Mouse (Mus musculus): ENCODE results near the gene Hhipl1. TPM values are rescaled to one million over a fixed set of nuclear protein-coding genes. Genes with fewer than 3 reads are reported as not detected.

The Hhipl1 gene
- polyA plus RNA-seq (2016; fragmentation: Nextera tagmentation; extraction: Ambion mirVana) = 3.7 and 5.1 TPM in 2 replicates

DNA sequence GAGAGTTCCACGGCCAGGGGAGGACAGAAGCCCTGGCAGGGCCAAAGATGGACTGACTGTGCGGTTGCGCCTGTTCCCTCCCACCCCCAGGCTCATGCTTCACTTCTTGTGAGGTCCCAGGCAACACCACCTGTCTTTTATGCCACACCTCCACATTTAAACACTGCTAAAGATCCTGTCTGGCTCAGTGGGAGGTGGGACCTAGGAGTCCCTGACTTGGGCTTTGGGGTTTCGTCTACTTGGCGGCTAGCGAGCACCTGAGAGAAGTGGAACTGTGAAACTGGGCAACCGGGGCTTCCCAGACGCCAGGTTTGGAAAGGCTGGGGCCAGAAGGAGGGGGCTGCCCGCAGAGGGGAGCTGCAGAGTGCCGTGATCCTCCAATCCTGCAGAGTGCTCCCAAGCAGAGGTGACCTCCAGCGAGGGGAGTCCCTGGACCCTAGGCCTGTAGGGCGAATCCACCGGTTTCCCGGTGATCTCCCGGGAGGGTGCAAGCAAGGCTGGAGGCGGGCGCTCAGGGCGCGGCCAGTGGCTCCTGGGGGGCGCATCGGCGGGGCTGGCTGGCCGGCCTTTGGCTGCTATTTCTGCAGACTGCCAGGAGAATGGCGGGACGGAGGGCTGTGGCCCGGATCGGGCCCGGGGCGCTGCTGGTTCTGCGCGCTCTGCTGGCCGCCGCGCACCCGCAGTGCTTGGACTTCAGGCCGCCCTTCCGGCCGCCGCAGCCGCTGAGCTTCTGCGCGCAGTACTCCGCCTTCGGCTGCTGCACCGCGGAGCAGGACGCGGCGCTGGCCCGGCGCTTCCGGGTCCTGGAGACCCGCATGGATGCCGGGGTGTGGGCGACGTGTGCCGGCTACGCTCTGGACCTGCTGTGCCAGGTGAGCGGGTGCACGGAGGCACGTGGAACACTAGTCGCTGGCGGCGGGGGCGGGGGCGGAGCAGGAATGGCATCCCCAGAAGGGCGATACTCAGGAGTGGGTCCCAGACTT lies at the start of gene Hhipl1:
TSS of gene Hhipl1 (plus strand) at position 459 of the 983 bp plus-strand sequence.
- H3K4me3 ChIP-seq = peak within 1 kb of the TSS; percentile 63
- WGBS = 4% methylated on average over 67 of the region's 67 CpGs
- no peaks in the 10 kb centered on the region for H3K36me3 ChIP-seq
- peak; percentile 74 for DNase-seq (ENCODE audit: low spot score)
- no peaks in the 10 kb centered on the region for H3K9me3 ChIP-seq (replicated peaks)
- peaks cover 48% of the 10 kb centered on the region for H3K27me3 ChIP-seq (ENCODE audit: low read depth, poor library complexity, severe bottlenecking)
- H3K27ac ChIP-seq (replicated peaks) = peak within 1 kb of the TSS; percentile 90
- peaks cover 72% of the 10 kb centered on the region for H3K4me1 ChIP-seq

DNA sequence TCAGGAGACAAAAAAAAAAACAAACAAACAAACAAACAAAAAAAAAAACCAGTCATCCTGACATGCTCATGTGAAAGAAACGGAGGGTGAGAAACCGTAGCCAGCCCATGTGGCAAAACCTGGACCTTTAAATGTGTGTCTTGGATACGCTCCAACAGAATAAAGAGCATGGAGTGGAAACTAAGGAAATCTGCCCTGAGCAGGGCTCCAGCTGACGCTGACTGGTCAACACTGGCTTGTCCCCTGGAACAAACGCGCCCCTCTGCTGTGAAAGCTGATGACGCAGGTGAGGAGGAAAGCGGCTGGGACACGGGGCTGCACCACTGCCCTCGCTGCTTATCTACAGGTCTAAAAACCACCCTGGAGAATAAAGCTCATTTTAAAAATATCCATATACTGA lies 49.3 kb upstream of the Hhipl1 start:
- peaks cover 95% of the 10 kb centered on the region for H3K4me1 ChIP-seq

DNA sequence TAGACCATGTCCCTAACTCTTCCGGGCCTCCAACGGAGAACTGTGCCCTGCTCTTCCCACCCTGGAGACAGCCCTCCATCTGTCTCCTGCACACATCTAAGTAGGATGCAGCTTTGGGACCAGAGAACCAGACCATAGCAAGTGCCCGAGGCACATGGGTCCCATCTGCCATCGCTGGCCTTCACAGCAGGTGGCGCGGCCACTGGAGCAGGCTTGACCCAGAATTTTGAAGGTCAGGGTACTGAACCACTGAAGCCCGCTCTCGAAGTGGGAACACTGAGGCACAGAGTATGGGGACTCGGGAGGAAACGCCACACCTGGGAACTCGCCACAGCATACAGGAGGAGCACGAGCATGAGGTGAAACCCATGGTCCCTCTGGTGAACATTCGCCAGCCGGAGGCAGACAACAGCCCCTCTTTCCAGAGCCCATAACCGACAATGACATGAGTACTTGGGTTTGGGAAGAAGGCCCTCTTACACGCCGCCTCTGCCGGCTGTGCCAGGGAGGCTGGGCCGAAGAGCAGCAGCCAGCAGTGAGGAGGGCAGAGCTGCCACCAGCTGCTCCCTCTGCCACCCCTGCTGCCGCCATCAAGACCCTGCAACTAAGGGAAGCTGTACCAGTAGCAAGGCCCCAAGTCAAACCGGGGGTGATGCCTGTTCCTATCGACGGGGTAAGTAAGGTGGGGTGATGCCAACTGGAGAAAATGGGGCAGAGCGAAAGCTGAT lies 46.6 kb upstream of the Hhipl1 start:
- no peaks in the 10 kb centered on the region for H3K27me3 ChIP-seq (ENCODE audit: low read depth, poor library complexity, severe bottlenecking)
- H3K4me1 ChIP-seq = peaks cover 93% of the 10 kb centered on the region
- DNase-seq (ENCODE audit: low spot score) = no peak
- H3K27ac ChIP-seq (replicated peaks) = peak overlapping the region; percentile 67
- H3K9me3 ChIP-seq (replicated peaks) = no peaks in the 10 kb centered on the region
- no peak overlapping the region for H3K4me3 ChIP-seq
- WGBS = 88% methylated on average over 24 of the region's 24 CpGs
- no peaks in the 10 kb centered on the region; the same call in 1 of the 2 replicates for H3K36me3 ChIP-seq

More for the DNA sequence above, 49.3 kb upstream of the Hhipl1 start:
- Histone ChIP-seq H3K27me3 (ENCODE audit: low read depth, poor library complexity, severe bottlenecking) (no peaks in the 10 kb centered on the region), H3K4me3 (no peak overlapping the region), H3K9me3 (replicated peaks) (no peaks in the 10 kb centered on the region), H3K36me3 (no peaks in the 10 kb centered on the region; the same call in 1 of the 2 replicates), H3K27ac (replicated peaks) (peak overlapping the region; percentile 86; the same call in 1 of the 2 replicates)
- WGBS = 63% methylated on average over 10 of the region's 10 CpGs
- no peak for DNase-seq (ENCODE audit: low spot score)

DNA sequence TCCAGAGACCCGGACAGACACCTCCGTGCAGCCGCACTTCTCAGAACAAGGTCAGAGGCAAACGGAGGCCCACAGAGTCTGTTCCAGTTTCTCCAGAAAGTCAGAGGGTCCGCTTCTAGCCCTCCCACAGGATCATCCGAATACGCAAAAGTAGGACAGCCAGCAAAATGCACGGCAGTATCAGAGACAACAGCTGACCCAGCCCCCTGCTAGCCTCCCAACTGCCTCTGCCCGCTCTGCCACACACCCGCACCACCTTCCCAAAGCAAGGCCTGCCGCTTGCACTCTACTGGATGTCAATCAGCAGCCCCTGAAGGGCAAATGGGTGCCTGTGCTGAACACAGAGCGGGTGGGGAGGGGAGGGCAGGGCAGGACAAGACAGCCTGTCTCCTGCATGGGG lies 45.1 kb upstream of the Hhipl1 start:
- no peaks in the 10 kb centered on the region for H3K9me3 ChIP-seq (replicated peaks)
- H3K4me1 ChIP-seq = peaks cover 93% of the 10 kb centered on the region
- no peak for DNase-seq (ENCODE audit: low spot score)
- WGBS = 91% methylated on average over 12 of the region's 12 CpGs
- H3K36me3 ChIP-seq = no peaks in the 10 kb centered on the region; the same call in 1 of the 2 replicates
- H3K27me3 ChIP-seq (ENCODE audit: low read depth, poor library complexity, severe bottlenecking) = no peaks in the 10 kb centered on the region
- H3K4me3 ChIP-seq = no peak overlapping the region
- H3K27ac ChIP-seq (replicated peaks) = peak overlapping the region; percentile 60

DNA sequence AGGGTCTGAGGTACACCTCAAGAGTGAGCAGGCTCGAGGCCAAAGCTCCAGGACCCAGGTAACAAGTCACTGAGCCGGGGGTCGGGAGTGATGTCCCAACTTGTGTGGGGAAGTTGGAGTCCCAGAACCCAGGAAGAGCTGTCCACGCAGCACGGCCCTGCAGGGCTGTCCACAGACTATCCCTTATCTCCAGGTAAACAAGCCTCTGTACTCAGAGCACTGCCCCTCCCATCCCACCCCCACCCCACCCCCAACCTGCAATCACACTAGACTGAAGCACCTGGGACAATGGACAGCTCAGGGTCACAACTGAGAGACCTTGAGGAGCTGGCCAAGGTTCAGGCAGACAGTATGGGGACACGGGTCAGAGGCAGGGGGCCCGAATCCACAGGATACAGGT lies 41.2 kb upstream of the Hhipl1 start:
- Histone ChIP-seq H3K4me1 (peaks cover 92% of the 10 kb centered on the region), H3K27ac (replicated peaks) (peak overlapping the region; percentile 92), H3K36me3 (peaks cover 23% of the 10 kb centered on the region), H3K27me3 (ENCODE audit: low read depth, poor library complexity, severe bottlenecking) (no peaks in the 10 kb centered on the region), H3K9me3 (replicated peaks) (no peaks in the 10 kb centered on the region), H3K4me3 (0 out of 2 replicates have a peak overlapping the region, but pooled peaks have one; percentile 42)
- no peak for DNase-seq (ENCODE audit: low spot score)
- 76% methylated on average over 7 of the region's 7 CpGs for WGBS

DNA sequence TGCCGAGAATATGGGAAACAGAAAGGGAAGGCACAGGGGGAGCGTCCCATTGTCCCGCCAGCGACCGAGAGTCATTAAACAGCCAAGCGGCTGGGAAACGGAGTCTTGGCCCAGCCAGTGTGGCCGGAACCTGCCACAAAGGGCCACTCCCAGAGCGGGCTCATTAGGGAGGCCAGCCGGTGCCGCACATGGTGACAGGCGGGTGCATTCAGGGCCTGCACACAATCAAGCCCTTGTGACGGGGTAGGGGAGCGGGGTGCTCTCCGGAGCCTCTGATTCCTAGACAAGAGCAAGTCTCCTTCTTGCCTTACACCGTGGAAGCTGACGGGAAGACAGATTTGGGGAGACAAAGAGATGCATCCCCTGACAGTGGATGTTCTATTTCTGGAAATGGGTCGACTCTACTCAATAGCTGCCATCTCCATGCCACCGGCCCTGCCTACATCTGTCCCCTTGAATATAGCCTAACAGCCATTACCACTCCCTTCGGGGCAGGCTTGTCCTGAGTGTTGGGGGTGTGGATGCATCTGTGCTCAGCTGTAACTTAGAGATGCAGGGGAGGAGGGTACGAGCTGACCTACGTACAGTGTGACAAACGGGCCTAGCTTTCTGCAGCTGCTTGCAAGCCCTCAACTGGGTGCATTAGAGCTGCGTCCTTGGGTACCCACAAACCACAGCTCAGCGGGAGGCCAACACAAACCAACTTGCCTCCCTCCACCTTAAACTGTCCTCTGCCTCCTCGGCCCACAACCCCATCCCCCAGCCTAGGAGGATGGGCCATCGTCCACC lies 40.0 kb upstream of the Hhipl1 start:
- H3K27me3 ChIP-seq (ENCODE audit: low read depth, poor library complexity, severe bottlenecking) = no peaks in the 10 kb centered on the region
- H3K36me3 ChIP-seq = peaks cover 29% of the 10 kb centered on the region
- peak overlapping the region; percentile 92 for H3K27ac ChIP-seq (replicated peaks)
- peak; percentile 67 for DNase-seq (ENCODE audit: low spot score)
- peaks cover 94% of the 10 kb centered on the region for H3K4me1 ChIP-seq
- peak overlapping the region; percentile 42 for H3K4me3 ChIP-seq
- 17% methylated on average over 27 of the region's 27 CpGs for WGBS
- no peaks in the 10 kb centered on the region for H3K9me3 ChIP-seq (replicated peaks)

DNA sequence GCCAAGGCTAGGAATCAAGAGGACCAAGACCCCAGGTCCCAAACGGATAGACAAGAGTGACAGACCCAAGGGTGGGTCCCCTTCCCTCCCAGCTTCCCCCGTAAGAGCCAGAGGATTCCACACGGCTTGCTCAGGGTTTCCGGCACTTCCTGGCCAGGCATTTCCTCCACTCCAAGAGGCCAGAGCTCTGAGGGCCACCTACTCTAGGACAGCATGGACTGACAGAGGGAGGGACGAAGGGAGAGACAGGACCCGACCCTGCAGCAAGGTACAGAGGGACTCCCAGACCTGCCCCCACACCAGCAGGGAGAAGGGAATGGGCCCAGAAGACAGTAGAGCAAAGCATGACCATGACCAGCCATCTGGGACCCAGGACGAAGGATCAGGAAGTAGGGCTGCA lies 38.4 kb upstream of the Hhipl1 start:
- H3K9me3 ChIP-seq (replicated peaks) = no peaks in the 10 kb centered on the region
- H3K27ac ChIP-seq (replicated peaks) = peak overlapping the region; percentile 92
- peaks cover 95% of the 10 kb centered on the region for H3K4me1 ChIP-seq
- H3K4me3 ChIP-seq = peak overlapping the region; percentile 16; the same call in 1 of the 2 replicates
- H3K36me3 ChIP-seq = peaks cover 38% of the 10 kb centered on the region
- 79% methylated on average over 7 of the region's 7 CpGs for WGBS
- DNase-seq (ENCODE audit: low spot score) = no peak
- no peaks in the 10 kb centered on the region for H3K27me3 ChIP-seq (ENCODE audit: low read depth, poor library complexity, severe bottlenecking)

DNA sequence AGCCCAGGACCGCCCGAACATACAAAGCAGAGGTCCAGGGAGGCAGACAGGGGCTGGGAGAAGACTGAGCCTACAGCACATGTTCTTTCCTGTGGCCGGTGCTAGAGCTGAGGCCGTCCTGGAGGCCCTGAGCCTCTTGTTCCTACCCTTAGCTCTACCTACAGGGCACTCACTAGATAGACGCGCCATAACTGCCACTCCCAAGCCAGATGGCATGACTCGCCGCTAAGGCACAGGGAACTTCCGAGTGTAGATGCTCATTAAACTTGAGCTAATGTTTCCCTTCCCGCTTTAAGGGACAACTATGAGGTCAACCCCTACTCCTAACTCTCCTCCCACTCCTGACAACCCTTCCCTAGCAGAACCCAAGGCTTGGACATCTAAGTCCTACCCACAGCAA lies 37.1 kb upstream of the Hhipl1 start:
- DNase-seq (ENCODE audit: low spot score) = no peak
- peaks cover 96% of the 10 kb centered on the region for H3K4me1 ChIP-seq
- no peak overlapping the region for H3K27ac ChIP-seq (replicated peaks)
- WGBS = 95% methylated on average over 10 of the region's 10 CpGs
- H3K36me3 ChIP-seq = peaks cover 38% of the 10 kb centered on the region
- H3K27me3 ChIP-seq (ENCODE audit: low read depth, poor library complexity, severe bottlenecking) = no peaks in the 10 kb centered on the region
- H3K4me3 ChIP-seq = no peak overlapping the region
- H3K9me3 ChIP-seq (replicated peaks) = no peaks in the 10 kb centered on the region

DNA sequence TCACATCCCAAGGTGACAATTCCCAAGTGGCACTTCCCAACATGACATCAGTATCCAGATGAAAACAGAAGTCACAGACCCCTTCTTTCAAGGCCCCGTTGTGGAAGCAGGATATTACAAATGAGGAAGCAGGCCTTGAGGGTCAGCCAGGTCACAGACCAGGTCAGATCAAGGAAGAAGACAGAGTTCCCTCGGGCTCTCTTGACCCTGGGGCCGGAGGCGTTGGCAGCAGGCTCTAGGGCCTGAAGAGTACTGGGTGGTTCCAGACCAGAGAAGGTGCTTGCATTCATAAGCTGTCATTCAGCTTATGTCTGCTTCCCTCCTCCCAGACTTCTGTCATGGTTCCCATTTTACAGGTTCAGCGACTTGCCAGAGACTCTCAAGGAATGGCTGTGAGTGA lies 36.4 kb upstream of the Hhipl1 start:
- Histone ChIP-seq H3K27ac (replicated peaks) (no peak overlapping the region), H3K36me3 (peaks cover 38% of the 10 kb centered on the region), H3K4me1 (peaks cover 96% of the 10 kb centered on the region), H3K4me3 (no peak overlapping the region), H3K9me3 (replicated peaks) (no peaks in the 10 kb centered on the region), H3K27me3 (ENCODE audit: low read depth, poor library complexity, severe bottlenecking) (no peaks in the 10 kb centered on the region)
- DNase-seq (ENCODE audit: low spot score) = no peak
- WGBS = 75% methylated on average over 5 of the region's 5 CpGs

DNA sequence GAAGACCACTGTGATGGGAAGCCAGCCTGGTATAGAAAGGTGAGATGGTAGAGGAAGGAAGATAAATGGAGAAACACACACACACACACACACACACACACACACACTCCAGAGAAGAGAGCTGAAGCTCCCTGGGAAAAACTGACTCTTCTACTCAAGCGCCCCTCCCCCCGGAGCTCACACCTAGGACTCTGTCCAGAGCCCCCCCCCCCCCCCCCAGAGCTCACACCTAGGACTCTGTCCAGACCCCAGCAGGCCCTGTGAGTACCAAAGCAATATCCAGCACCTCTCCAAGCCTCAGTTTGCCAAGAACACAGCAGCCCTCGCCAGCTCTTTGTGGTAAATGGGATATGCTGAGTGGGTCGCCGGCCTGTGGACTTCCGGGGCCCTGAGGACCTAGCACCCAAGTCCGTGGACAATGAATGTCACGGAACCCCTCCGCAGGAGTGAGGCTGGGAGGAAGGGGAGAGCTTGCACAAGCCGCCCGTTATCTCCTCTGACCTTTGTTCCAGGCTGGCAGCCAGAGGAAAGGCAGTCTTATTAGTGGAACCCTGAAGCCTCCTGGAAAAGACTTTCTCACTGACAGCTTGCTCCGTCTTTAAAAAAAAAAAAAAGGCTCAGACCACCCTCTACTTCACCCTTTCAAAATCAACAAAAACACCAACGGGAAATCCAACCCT lies 35.7 kb upstream of the Hhipl1 start:
- Histone ChIP-seq H3K9me3 (replicated peaks) (no peaks in the 10 kb centered on the region), H3K27me3 (ENCODE audit: low read depth, poor library complexity, severe bottlenecking) (no peaks in the 10 kb centered on the region), H3K27ac (replicated peaks) (peak overlapping the region; percentile 69; the same call in 1 of the 2 replicates), H3K4me1 (peaks cover 96% of the 10 kb centered on the region), H3K36me3 (peaks cover 38% of the 10 kb centered on the region), H3K4me3 (peak overlapping the region; percentile 82; the same call in 1 of the 2 replicates)
- DNase-seq (ENCODE audit: low spot score) = no peak
- WGBS = 73% methylated on average over 13 of the region's 13 CpGs

DNA sequence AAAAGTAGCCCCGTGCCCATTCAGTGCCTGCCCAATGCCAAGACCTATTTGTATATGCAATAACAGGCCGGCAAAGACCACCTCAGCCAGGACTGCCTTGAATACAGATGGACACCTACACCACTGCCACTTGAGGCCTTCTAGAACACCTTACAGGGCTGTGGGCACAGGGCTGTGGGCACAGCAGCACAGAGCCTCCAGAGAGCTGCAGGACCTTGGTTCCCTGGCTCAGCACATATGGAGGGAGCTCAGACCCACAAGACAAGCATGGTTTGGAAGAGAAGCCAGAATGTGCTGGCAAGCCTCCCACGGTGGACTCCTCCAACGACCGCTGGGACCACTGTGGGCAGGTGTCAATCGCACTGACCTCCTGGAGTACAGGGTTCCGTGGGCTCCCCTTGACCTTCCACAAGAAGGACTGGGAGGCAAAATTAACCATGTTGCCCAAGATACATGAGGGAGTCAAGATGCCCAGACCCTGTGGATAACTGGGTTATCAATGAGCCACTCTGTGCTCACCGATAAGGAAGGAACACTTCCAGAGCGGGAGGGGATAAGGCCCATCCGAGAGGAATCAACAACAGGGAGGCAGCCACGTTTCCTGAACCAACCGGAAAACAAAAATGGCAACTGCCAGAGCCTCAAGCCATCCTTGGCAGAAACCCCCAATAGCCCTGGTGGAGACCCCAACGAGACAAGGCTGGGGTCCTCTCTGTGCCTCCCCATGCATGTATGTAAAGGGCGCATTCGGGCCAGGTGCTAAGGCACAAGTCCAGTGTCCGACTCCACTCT lies 34.5 kb upstream of the Hhipl1 start:
- Histone ChIP-seq H3K27me3 (ENCODE audit: low read depth, poor library complexity, severe bottlenecking) (no peaks in the 10 kb centered on the region), H3K4me1 (peaks cover 89% of the 10 kb centered on the region), H3K36me3 (peaks cover 38% of the 10 kb centered on the region), H3K9me3 (replicated peaks) (no peaks in the 10 kb centered on the region), H3K27ac (replicated peaks) (peak overlapping the region; percentile 46; the same call in 1 of the 2 replicates), H3K4me3 (peak overlapping the region; percentile 82)
- no peak for DNase-seq (ENCODE audit: low spot score)
- WGBS = 83% methylated on average over 16 of the region's 16 CpGs

Measured in midbrain, embryonic 10.5 days (tissue).